Mouse (Mus musculus) liver, adult 2 months (tissue): ENCODE measurements at regions not wholly inside any gene's neighbourhood (a gene's known extent, or its start where the extent isn't known, plus 50 kb on each side); places are given as distances from the start of the nearest gene placed in this dataset.

Source experiments
- DNase-seq: peaks from one replicate; pipeline ENCODE4 v3.0.0-alpha.2; 2011; ENCODE audit warnings: low read depth, low spot score; ENCODE audit errors: extremely low read depth
- H3K27ac ChIP-seq: fragments of 200-500 bp; replicated peaks from 2 replicates; pipeline ENCODE4 v1.5.1; 2012; ENCODE audit warnings: low read depth, mild to moderate bottlenecking, control low read depth, inconsistent platforms, low read length; ENCODE audit not compliant: insufficient read depth
- H3K27me3 ChIP-seq: fragments of 200-500 bp; 2 replicates; pipeline ENCODE4 v1.6.1; 2012; ENCODE audit warnings: mild to moderate bottlenecking, moderate library complexity, low read length, inconsistent platforms; ENCODE audit not compliant: control insufficient read depth, insufficient read depth
- H3K36me3 ChIP-seq: fragments of 200-500 bp; 2 replicates; pipeline ENCODE4 v1.6.1; 2012; ENCODE audit warnings: low read length, inconsistent platforms; ENCODE audit not compliant: control insufficient read depth, insufficient read depth
- H3K4me1 ChIP-seq: fragments of 200-500 bp; 2 replicates; pipeline ENCODE4 v1.6.1; 2011; ENCODE audit warnings: low read length; ENCODE audit not compliant: control insufficient read depth, insufficient read depth
- H3K4me3 ChIP-seq: fragments of 200-500 bp; 2 replicates; pipeline ENCODE4 v1.5.1; 2011; ENCODE audit warnings: low read depth, mild to moderate bottlenecking, control low read depth, low read length, moderate library complexity; ENCODE audit not compliant: insufficient read depth
- H3K79me2 ChIP-seq: fragments of 200-500 bp; 2 replicates; pipeline ENCODE4 v1.6.1; 2012; ENCODE audit warnings: inconsistent platforms, mild to moderate bottlenecking, low read length, moderate library complexity; ENCODE audit not compliant: control insufficient read depth, insufficient read depth
- H3K9ac ChIP-seq: fragments of 200-500 bp; 2 replicates; pipeline ENCODE4 v1.6.1; 2012; ENCODE audit warnings: low read depth, mild to moderate bottlenecking, control low read depth, inconsistent platforms, low read length
- CTCF ChIP-seq: fragments of 200-500 bp; IDR thresholded peaks from 2 replicates; pipeline ENCODE4 v1.5.1; 2011; ENCODE audit warnings: low read depth, low read length, control low read depth
- POLR2A ChIP-seq: fragments of 200-500 bp; IDR thresholded peaks from 2 replicates; pipeline ENCODE4 v1.6.1; 2011; ENCODE audit warnings: low read length, control low read depth; ENCODE audit not compliant: insufficient read depth; ENCODE audit errors: extremely low read depth
- WGBS: fragments of 180-500 bp; shearing (Covaris S2); methylation state at CpG from one replicate; pipeline ENCODE4 v1.1.7; 2018; 5-methylcytosine and 5-hydroxymethylcytosine counted together

DNA sequence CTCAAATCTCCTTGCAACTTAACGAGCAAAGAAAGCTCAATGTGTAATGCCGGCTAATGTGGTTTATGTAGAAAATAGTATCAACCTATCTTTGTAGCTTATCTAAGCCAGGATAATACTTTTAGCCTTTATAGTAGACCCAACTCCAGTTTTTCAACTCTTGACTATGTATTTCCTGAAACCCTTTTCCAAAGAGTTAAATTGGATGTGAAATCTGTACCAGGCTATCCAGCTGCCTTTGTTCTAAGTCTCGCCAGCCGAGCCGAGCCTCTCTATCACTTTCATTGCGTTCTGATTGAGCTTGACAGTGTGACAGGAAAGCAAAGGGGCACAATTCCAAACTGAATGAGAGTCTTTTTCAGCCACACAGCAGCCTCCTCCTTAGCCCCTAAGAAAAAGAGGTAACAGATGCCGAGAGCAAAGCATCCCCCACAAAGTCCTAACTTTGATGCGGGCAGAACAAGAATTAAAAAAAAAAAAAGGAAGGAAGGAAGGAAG lies 141.7 kb upstream of the Otx2 start:
- TF ChIP-seq POLR2A (no peak), CTCF (no peak)
- WGBS: 84% methylated on average over 8 of the region's 8 CpGs

DNA sequence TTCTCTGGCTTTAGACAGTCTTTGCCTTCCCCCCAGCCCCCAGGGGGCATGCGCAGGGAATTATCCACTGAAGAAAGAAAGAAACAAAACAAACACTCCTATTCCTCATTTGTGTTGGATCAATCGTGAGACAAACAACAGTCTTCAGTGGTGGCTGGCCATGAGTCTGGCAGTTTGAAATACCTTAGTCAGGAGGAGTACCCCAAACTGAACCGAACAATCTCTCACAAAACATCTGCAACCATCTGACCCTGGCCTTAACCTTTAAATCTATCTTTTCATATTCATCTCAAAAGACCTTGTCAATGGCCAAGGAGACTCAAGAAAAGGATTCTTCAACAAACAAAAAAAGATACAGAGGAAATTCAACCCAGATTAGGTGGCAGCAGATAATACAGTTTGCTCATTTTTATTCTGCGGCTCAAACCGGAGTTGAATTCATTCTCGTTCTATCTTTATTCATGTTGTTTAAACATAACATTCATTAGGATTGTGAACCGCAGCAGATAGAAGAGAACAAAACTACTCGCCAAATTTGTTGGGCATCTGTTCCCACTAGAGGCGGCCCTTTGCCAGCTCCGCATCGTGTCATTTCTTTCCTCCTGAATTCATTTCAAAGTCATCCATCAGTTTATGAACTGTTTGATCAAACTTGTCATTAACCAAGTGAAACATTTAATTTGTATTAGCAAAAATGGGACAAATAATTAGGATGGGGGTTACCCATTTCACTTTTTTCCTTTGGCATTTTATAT lies 139.3 kb upstream of the Otx2 start:
- 82% methylated on average over 11 of the region's 11 CpGs for WGBS

More for the DNA sequence above, 141.7 kb upstream of the Otx2 start:
- no peak overlapping the region for H3K4me3 ChIP-seq
- no peaks in the 10 kb centered on the region for H3K36me3 ChIP-seq
- 0 out of 2 replicates have a peak, but pooled peaks cover under 1% of the 10 kb centered on the region for H3K27me3 ChIP-seq
- no peak overlapping the region for H3K27ac ChIP-seq
- H3K4me1 ChIP-seq: no peaks in the 10 kb centered on the region
- H3K79me2 ChIP-seq: no peaks in the 10 kb centered on the region
- no peak overlapping the region for H3K9ac ChIP-seq
- no peak for DNase-seq

DNA sequence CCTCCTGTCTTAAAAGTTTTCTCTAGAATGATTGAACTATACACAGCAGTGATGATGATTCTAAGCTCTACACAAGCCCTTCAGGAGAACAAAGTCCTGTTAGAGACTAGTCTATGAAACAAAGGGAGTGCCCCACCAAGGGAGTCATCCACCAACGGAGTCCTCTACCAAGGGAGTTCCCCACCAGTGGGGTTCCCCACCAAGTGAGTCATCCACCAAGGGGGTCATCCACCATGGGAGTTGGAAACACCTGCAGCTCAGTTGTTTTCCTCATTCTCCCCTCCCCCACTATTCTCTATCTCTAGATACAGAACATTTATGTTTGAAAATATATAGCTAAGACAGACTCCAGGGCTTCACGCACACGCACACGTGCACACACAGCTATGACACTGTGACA lies 130.5 kb upstream of the Otx2 start:
- Histone ChIP-seq H3K36me3 (no peaks in the 10 kb centered on the region), H3K27me3 (no peaks in the 10 kb centered on the region), H3K79me2 (no peaks in the 10 kb centered on the region), H3K4me3 (no peak overlapping the region), H3K27ac (no peak overlapping the region), H3K9ac (no peak overlapping the region), H3K4me1 (no peaks in the 10 kb centered on the region)
- TF ChIP-seq POLR2A: no peak
- no peak for TF ChIP-seq CTCF
- no peak for DNase-seq
- WGBS: 91% methylated on average over 4 of the region's 4 CpGs

More for the DNA sequence above, 139.3 kb upstream of the Otx2 start:
- H3K4me1 ChIP-seq: no peaks in the 10 kb centered on the region
- no peaks in the 10 kb centered on the region for H3K79me2 ChIP-seq
- H3K4me3 ChIP-seq: no peak overlapping the region
- H3K36me3 ChIP-seq: no peaks in the 10 kb centered on the region
- H3K9ac ChIP-seq: no peak overlapping the region
- no peak for DNase-seq
- TF ChIP-seq POLR2A (no peak), CTCF (no peak)
- H3K27ac ChIP-seq: no peak overlapping the region
- 0 out of 2 replicates have a peak, but pooled peaks cover 2% of the 10 kb centered on the region for H3K27me3 ChIP-seq

DNA sequence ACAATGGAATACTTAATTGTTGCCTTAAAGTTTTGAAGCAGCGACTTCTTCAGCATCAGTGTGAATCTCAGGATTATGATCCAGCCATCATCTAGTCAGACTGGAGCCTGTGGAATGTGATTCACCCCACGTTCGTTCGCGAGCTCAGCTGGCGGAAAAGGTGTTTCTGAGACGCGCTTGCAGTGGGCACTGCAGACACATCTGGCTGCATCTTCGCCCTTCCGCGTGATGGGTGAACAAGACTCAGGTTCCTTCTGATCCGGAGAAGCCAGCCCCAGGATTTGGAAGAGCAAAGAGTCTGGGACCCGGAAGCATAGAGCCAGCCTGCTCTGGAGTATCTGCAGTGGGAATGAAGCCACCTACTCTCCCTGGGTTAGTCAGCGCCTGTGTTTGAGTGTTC lies 127.7 kb upstream of the Otx2 start:
- Histone ChIP-seq H3K27ac (no peak overlapping the region), H3K27me3 (no peaks in the 10 kb centered on the region), H3K4me1 (no peaks in the 10 kb centered on the region), H3K79me2 (no peaks in the 10 kb centered on the region), H3K4me3 (no peak overlapping the region), H3K36me3 (no peaks in the 10 kb centered on the region), H3K9ac (no peak overlapping the region)
- DNase-seq: no peak
- 60% methylated on average over 14 of the region's 14 CpGs for WGBS
- TF ChIP-seq CTCF: no peak
- no peak for TF ChIP-seq POLR2A

DNA sequence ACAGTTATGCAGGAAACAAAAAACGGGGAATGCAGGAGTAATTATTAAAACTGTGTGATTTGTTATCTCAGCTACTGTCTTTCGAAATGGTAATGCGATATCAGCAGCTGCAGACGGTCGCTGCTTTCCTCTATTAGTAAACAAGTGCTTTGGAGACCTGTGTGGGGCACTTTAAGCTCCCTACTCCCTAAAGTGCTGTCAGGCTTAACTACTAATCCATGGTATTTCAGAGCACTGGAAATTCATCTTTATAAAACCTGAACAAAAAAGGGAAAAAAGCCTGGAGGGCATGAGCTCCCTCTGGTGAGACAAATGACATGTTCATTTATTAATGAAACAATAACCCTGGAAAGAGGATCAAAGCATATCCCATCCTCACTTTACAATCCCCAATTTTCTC lies 127.2 kb upstream of the Otx2 start:
- H3K4me3 ChIP-seq: no peak overlapping the region
- no peaks in the 10 kb centered on the region for H3K4me1 ChIP-seq
- no peak for TF ChIP-seq CTCF
- no peak for TF ChIP-seq POLR2A
- H3K27me3 ChIP-seq: no peaks in the 10 kb centered on the region
- DNase-seq: no peak
- H3K27ac ChIP-seq: no peak overlapping the region
- H3K79me2 ChIP-seq: no peaks in the 10 kb centered on the region
- H3K9ac ChIP-seq: no peak overlapping the region
- no peaks in the 10 kb centered on the region for H3K36me3 ChIP-seq
- WGBS: 28% methylated on average over 5 of the region's 5 CpGs

DNA sequence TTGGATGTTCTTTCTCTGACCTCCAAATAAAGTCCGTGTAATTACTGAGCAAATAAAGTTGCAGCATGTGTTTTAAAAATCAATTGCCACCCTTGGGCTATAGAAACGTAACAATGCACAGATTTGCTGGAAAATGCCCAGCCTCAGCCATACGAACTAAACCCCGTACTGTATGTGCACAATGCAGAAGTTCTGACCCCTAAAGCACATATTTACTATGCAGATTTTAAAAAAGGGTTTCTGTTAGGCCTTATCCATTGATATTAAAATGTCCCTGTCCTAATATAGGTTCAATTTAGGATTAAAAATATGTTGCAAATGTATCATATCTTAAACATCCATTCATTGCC lies 126.5 kb upstream of the Otx2 start:
- Histone ChIP-seq H3K4me3 (no peak overlapping the region), H3K27me3 (no peaks in the 10 kb centered on the region), H3K4me1 (no peaks in the 10 kb centered on the region), H3K27ac (no peak overlapping the region), H3K9ac (no peak overlapping the region), H3K79me2 (no peaks in the 10 kb centered on the region), H3K36me3 (no peaks in the 10 kb centered on the region)
- TF ChIP-seq CTCF (no peak), POLR2A (no peak)
- WGBS: 44% methylated on average over 4 of the region's 4 CpGs
- no peak for DNase-seq
